In genomic region chr9:108855335-108855734, GRCm38 (mm10) we compare ENCODE assay signal across 10 mouse cellular contexts. TPM values are rescaled to one million over a fixed set of nuclear protein-coding genes. Genes with fewer than 3 reads are reported as not detected.
DNase-seq lines count a peak whose midpoint lies in the region; ATAC-seq and TF ChIP-seq lines count a peak whose summit lies in the region.
"Had no signal": no experiment of that assay in that cellular context is flagged by ENCODE, and none has a peak within 500 bp of the region (broad histone marks: within the 10 kb centered on the region; RNA-seq: fewer than 3 reads in every experiment).

No protein-coding gene starts in this region.

- H3K4me1 ChIP-seq in heart, embryonic 15.5 days (replicated peaks) = peaks cover 36% of the 10 kb centered on the region
- H3K4me1 ChIP-seq in heart, postnatal 0 days (ENCODE audit: control insufficient read depth, insufficient read depth) = peaks cover 38% of the 10 kb centered on the region
- H3K4me1 ChIP-seq in neural tube, embryonic 13.5 days (replicated peaks) = peaks cover 21% of the 10 kb centered on the region

- H3K9ac ChIP-seq in heart, embryonic 15.5 days = no peak overlapping the region
- H3K9ac ChIP-seq in heart, postnatal 0 days (replicated peaks; ENCODE audit: low read depth, low read length) = no peak overlapping the region
- H3K9ac ChIP-seq in neural tube, embryonic 13.5 days = peak overlapping the region; percentile 80

- no peak for ATAC-seq in heart, embryonic 15.5 days (replicated peaks; ENCODE audit: insufficient number of reproducible peaks, insufficient read depth, low FRiP score, low read depth)
- ATAC-seq in heart, postnatal 0 days (ENCODE audit: insufficient read depth, low read depth) = no peak
- ATAC-seq in neural tube, embryonic 13.5 days (ENCODE audit: low read depth) = no peak

- WGBS in heart, embryonic 15.5 days = 47% methylated on average over 5 of the region's 5 CpGs
- 45% methylated on average over 5 of the region's 5 CpGs for WGBS in heart, postnatal 0 days
- 62% methylated on average over 5 of the region's 5 CpGs for WGBS in neural tube, embryonic 13.5 days

- peak overlapping the region; percentile 93 for H3K4me2 ChIP-seq in heart, embryonic 15.5 days
- H3K4me2 ChIP-seq in heart, postnatal 0 days (ENCODE audit: low read depth, low read length) = peak overlapping the region; percentile 67
- peak overlapping the region; percentile 81; the same call in 1 of the 2 replicates for H3K4me2 ChIP-seq in neural tube, embryonic 13.5 days

- DNase-seq in heart, adult 11 months = no peak
- DNase-seq in heart, postnatal 0 days (ENCODE audit: low spot score) = no peak
- peak; percentile 34 for DNase-seq in kidney, postnatal 10 days
- DNase-seq in embryo, embryonic 10 days (ENCODE audit: low spot score) = no peak
- DNase-seq in adrenal gland, adult 2 months = no peak
- DNase-seq in cerebellum, adult 11 months = no peak

- TF ChIP-seq CTCF in heart, postnatal 0 days (IDR thresholded peaks at IDR 0.05; ENCODE audit: low read depth) = no peak

- no peaks in the 10 kb centered on the region; the same call in 1 of the 2 replicates for H3K27me3 ChIP-seq in heart, embryonic 15.5 days
- H3K27me3 ChIP-seq in heart, postnatal 0 days (ENCODE audit: control insufficient read depth, insufficient read depth, low read length) = no peaks in the 10 kb centered on the region
- H3K27me3 ChIP-seq in neural tube, embryonic 13.5 days = no peaks in the 10 kb centered on the region

- H3K9me3 ChIP-seq in heart, embryonic 15.5 days (replicated peaks) = no peaks in the 10 kb centered on the region
- no peaks in the 10 kb centered on the region for H3K9me3 ChIP-seq in heart, postnatal 0 days (replicated peaks; ENCODE audit: control insufficient read depth, low read length)
- H3K9me3 ChIP-seq in neural tube, embryonic 13.5 days = no peaks in the 10 kb centered on the region

- H3K4me3 ChIP-seq in heart, embryonic 15.5 days = 0 out of 2 replicates have a peak overlapping the region, but pooled peaks have one; percentile 79
- no peak overlapping the region for H3K4me3 ChIP-seq in heart, postnatal 0 days (ENCODE audit: low read depth, low read length)
- no peak overlapping the region for H3K4me3 ChIP-seq in neural tube, embryonic 13.5 days

- TF ChIP-seq EP300 in heart, postnatal 0 days (IDR thresholded peaks at IDR 0.05; ENCODE audit: low read depth) = no peak

- H3K27ac ChIP-seq in heart, embryonic 15.5 days = no peak overlapping the region
- no peak overlapping the region for H3K27ac ChIP-seq in heart, postnatal 0 days (ENCODE audit: low read depth)
- H3K27ac ChIP-seq in neural tube, embryonic 13.5 days (replicated peaks) = no peak overlapping the region

- H3K36me3 ChIP-seq in heart, embryonic 15.5 days = peaks cover 9% of the 10 kb centered on the region; the same call in 1 of the 2 replicates
- 0 out of 2 replicates have a peak, but pooled peaks cover 12% of the 10 kb centered on the region for H3K36me3 ChIP-seq in heart, postnatal 0 days (replicated peaks; ENCODE audit: control insufficient read depth, insufficient read depth, low read length)
- peaks cover 69% of the 10 kb centered on the region for H3K36me3 ChIP-seq in neural tube, embryonic 13.5 days

RNA-seq across cellular contexts. Expression of gene Slc26a6, which starts 2.3 kb away (rescaled TPM):
- 5.5 and 6.9 TPM in 2 replicates for polyA plus RNA-seq in heart, embryonic 15.5 days (2015; fragmentation: Nextera tagmentation; extraction: Ambion mirVana)
- 3.6 and 5.7 TPM in 2 replicates for total RNA-seq in heart, postnatal 0 days (2014; rRNA removed; ENCODE audit: low replicate concordance)
- 8.8 and 9.3 TPM in 2 replicates for polyA plus RNA-seq in heart, postnatal 0 days (2015; fragmentation: Nextera tagmentation; extraction: Ambion mirVana)
- 12.7 and 13.5 TPM in 2 replicates for polyA plus RNA-seq in neural tube, embryonic 13.5 days (2015; fragmentation: Nextera tagmentation; extraction: Ambion mirVana)
- total RNA-seq in adrenal gland, adult 2 months (2021) = 10 to 100 TPM; 10.1 to 11.7 TPM
- polyA plus RNA-seq in adrenal gland, adult 2 months (2012; rRNA removed) = 10.1 and 11.2 TPM in 2 replicates

RNA-seq across cellular contexts. Expression of gene Celsr3, which starts 29.2 kb away (rescaled TPM):
- polyA plus RNA-seq in heart, embryonic 15.5 days (2015; fragmentation: Nextera tagmentation; extraction: Ambion mirVana) = 0.06 and 0.22 TPM in 2 replicates
- 0.08 TPM in 1 of 2 replicates, not detected in the other for total RNA-seq in heart, postnatal 0 days (2014; rRNA removed; ENCODE audit: low replicate concordance)
- 0.14 TPM in 2 replicates for polyA plus RNA-seq in heart, postnatal 0 days (2015; fragmentation: Nextera tagmentation; extraction: Ambion mirVana)
- polyA plus RNA-seq in neural tube, embryonic 13.5 days (2015; fragmentation: Nextera tagmentation; extraction: Ambion mirVana) = 12.1 and 12.2 TPM in 2 replicates
- 1 to 10 TPM; 2.2 to 2.3 TPM for total RNA-seq in adrenal gland, adult 2 months (2021)
- 4.9 and 7.2 TPM in 2 replicates for polyA plus RNA-seq in adrenal gland, adult 2 months (2012; rRNA removed)

RNA-seq across cellular contexts. Expression of gene Nckipsd, which starts 47.2 kb away (rescaled TPM):
- 9.7 and 14.5 TPM in 2 replicates for polyA plus RNA-seq in heart, embryonic 15.5 days (2015; fragmentation: Nextera tagmentation; extraction: Ambion mirVana)
- total RNA-seq in heart, postnatal 0 days (2014; rRNA removed; ENCODE audit: low replicate concordance) = 12.0 and 13.7 TPM in 2 replicates
- 8.8 and 10.0 TPM in 2 replicates for polyA plus RNA-seq in heart, postnatal 0 days (2015; fragmentation: Nextera tagmentation; extraction: Ambion mirVana)
- polyA plus RNA-seq in neural tube, embryonic 13.5 days (2015; fragmentation: Nextera tagmentation; extraction: Ambion mirVana) = 20.7 and 23.9 TPM in 2 replicates
- 10 to 100 TPM; 11.1 to 12.0 TPM for total RNA-seq in adrenal gland, adult 2 months (2021)
- 43.1 and 54.5 TPM in 2 replicates for polyA plus RNA-seq in adrenal gland, adult 2 months (2012; rRNA removed)

RNA-seq across cellular contexts. Expression of gene Tmem89, which starts 59.1 kb away (rescaled TPM):
- not detected in 2 replicates for polyA plus RNA-seq in heart, embryonic 15.5 days (2015; fragmentation: Nextera tagmentation; extraction: Ambion mirVana)
- total RNA-seq in heart, postnatal 0 days (2014; rRNA removed; ENCODE audit: low replicate concordance) = not detected in 2 replicates
- not detected in 2 replicates for polyA plus RNA-seq in heart, postnatal 0 days (2015; fragmentation: Nextera tagmentation; extraction: Ambion mirVana)
- not detected in 2 replicates for polyA plus RNA-seq in neural tube, embryonic 13.5 days (2015; fragmentation: Nextera tagmentation; extraction: Ambion mirVana)
- under 1 TPM in 1 of 2 experiments, not detected in 1; 0.61 TPM for total RNA-seq in adrenal gland, adult 2 months (2021)
- polyA plus RNA-seq in adrenal gland, adult 2 months (2012; rRNA removed) = 0.15 TPM in 1 of 2 replicates, not detected in the other
- total RNA-seq: layer of hippocampus, adult 18-20 months had no signal
- polyA plus RNA-seq: erythroblast, embryonic 14.5 days had no signal
